Mouse (Mus musculus): Measurements from ENCODE around the gene Pcid2. TPM values are rescaled to one million over a fixed set of nuclear protein-coding genes. Genes with fewer than 3 reads are reported as not detected.

The Pcid2 gene
- 31.2 to 39.0 TPM (median 38.1 TPM) in 4 replicates for total RNA-seq (2023; ENCODE audit: inconsistent age)

GRCm38 (mm10) chr8:13105087-13105881, at the start of gene Pcid2, which contains the start of gene Cul4a:
Gene Pcid2 (minus strand): TSS chr8:13105459.
Gene Cul4a (plus strand): TSS chr8:13105621.

GRCm38 (mm10) chr8:13060441-13061150, 44.7 kb downstream of the Pcid2 start, which contains the start of gene Proz:
Gene Proz (plus strand): TSS chr8:13060914.

DNA sequence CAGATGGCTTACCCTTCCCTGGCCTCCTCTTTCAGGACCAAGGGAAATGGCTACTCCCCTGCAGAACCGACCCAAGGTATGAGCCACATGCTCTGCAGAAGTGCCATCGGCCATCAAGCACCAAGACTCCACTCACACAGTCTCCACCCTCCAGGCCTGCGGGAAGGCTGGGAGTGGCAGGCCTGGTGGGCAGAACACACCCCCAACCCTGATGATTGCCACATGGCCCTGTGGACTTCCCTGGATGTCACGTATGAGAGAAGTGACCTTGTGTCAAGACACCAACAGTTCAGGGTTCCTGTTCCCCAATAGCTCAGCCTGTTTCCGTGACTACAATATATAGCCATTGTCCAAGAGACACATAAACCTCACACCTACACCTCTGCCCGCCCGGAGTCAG, 68.2 kb downstream of the Pcid2 start, which contains the start of gene F10:
Gene F10 (plus strand): TSS at position 294 of the 400 bp plus-strand sequence.

Other genes starting within 250 kb of the Pcid2 start
- 0.21 to 0.26 TPM (median 0.26 TPM) in 3 of 4 replicates, not detected in the other for gene Mcf2l, start 231.7 kb downstream of the Pcid2 start, total RNA-seq (2023; ENCODE audit: inconsistent age)
- not detected in 4 replicates for gene F7, start 79.4 kb downstream of the Pcid2 start, total RNA-seq (2023; ENCODE audit: inconsistent age)
- gene F10, start 68.2 kb downstream of the Pcid2 start, total RNA-seq (2023; ENCODE audit: inconsistent age) = not detected in 4 replicates
- not detected in 4 replicates for gene Proz, start 44.5 kb downstream of the Pcid2 start, total RNA-seq (2023; ENCODE audit: inconsistent age)
- gene Cul4a, start 162 bp upstream of the Pcid2 start, total RNA-seq (2023; ENCODE audit: inconsistent age) = 40.1 to 50.0 TPM (median 46.4 TPM) in 4 replicates
- 138 to 148 TPM (median 140 TPM) in 4 replicates for gene Lamp1, start 53.7 kb upstream of the Pcid2 start, total RNA-seq (2023; ENCODE audit: inconsistent age)
- gene Grtp1, start 95.2 kb upstream of the Pcid2 start, total RNA-seq (2023; ENCODE audit: inconsistent age) = not detected in 4 replicates
- not detected in 4 replicates for gene Adprhl1, start 148.7 kb upstream of the Pcid2 start, total RNA-seq (2023; ENCODE audit: inconsistent age)
- 11.8 to 12.9 TPM (median 11.9 TPM) in 4 replicates for gene Dcun1d2, start 182.7 kb upstream of the Pcid2 start, total RNA-seq (2023; ENCODE audit: inconsistent age)
- gene Tmco3, start 182.7 kb upstream of the Pcid2 start, total RNA-seq (2023; ENCODE audit: inconsistent age) = 12.6 to 16.3 TPM (median 14.7 TPM) in 4 replicates
- 19.7 to 30.6 TPM (median 27.2 TPM) in 4 replicates for gene Tfdp1, start 233.3 kb upstream of the Pcid2 start, total RNA-seq (2023; ENCODE audit: inconsistent age)